Mouse (Mus musculus) C2C12 (cell line): ENCODE measurements around the gene Antxr1. TPM values are rescaled to one million over a fixed set of nuclear protein-coding genes. Genes with fewer than 3 reads are reported as not detected.

Source experiments
- H3K27me3 ChIP-seq: one replicate; pipeline ENCODE4 v1.6.1; 2011; ENCODE audit not compliant: control insufficient read depth, insufficient read depth, insufficient read length
- H3K36me3 ChIP-seq: one replicate; pipeline ENCODE4 v1.6.1; 2011; ENCODE audit not compliant: control insufficient read depth, insufficient read depth
- H3K4me3 ChIP-seq: one replicate; pipeline ENCODE4 v1.5.1; 2011; ENCODE audit warnings: mild to moderate bottlenecking, control low read depth; ENCODE audit not compliant: poor library complexity, insufficient read depth, severe bottlenecking
- H3K79me2 ChIP-seq: one replicate; pipeline ENCODE4 v1.6.1; 2011; ENCODE audit not compliant: control insufficient read depth, insufficient read depth
- H3K79me3 ChIP-seq: one replicate; pipeline ENCODE4 v1.6.1; 2011; ENCODE audit warnings: low read depth, control low read depth
- H3ac ChIP-seq: one replicate; pipeline ENCODE3; 2011; ENCODE audit warnings: low read depth; ENCODE audit not compliant: control insufficient read depth, insufficient read length
- CEBPB ChIP-seq: IDR thresholded peaks from one replicate; pipeline ENCODE4 v1.6.1; 2011; ENCODE audit warnings: low read depth, mild to moderate bottlenecking, control low read depth, moderate library complexity
- CTCF ChIP-seq: IDR thresholded peaks from one replicate; pipeline ENCODE4 v1.5.1; 2011; ENCODE audit not compliant: control insufficient read depth, insufficient read depth, insufficient read length
- FOSL1 ChIP-seq: IDR thresholded peaks from one replicate; pipeline ENCODE4 v1.8.0; 2011; ENCODE audit warnings: mild to moderate bottlenecking, low read length; ENCODE audit not compliant: poor library complexity, insufficient read depth, severe bottlenecking
- MAX ChIP-seq: IDR thresholded peaks from one replicate; pipeline ENCODE4 v1.6.1; 2011; ENCODE audit warnings: mild to moderate bottlenecking, control low read depth
- MYOD1 ChIP-seq: IDR thresholded peaks from one replicate; pipeline ENCODE4 v1.6.1; 2011; ENCODE audit warnings: low read depth; ENCODE audit not compliant: control insufficient read depth, insufficient read length
- MYOG ChIP-seq: IDR thresholded peaks from one replicate; pipeline ENCODE4 v1.6.1; 2011; ENCODE audit not compliant: control insufficient read depth, insufficient read length; ENCODE audit errors: extremely low read depth
- USF1 ChIP-seq: IDR thresholded peaks from one replicate; pipeline ENCODE4 v1.6.1; 2011; ENCODE audit warnings: low read depth, mild to moderate bottlenecking, control low read depth, moderate library complexity
- polyA plus RNA-seq: library from polyadenylated mRNA; unstranded; fragments of >200 nt; fragmentation: generic; extraction: Trizol; gene quantifications from one replicate; pipeline ENCODE4 v1.2.1, GENCODE M21; 2012; ENCODE audit warnings: missing spikeins

Gene Antxr1
- polyA plus RNA-seq, 1 experiment: 12.5 TPM

DNA sequence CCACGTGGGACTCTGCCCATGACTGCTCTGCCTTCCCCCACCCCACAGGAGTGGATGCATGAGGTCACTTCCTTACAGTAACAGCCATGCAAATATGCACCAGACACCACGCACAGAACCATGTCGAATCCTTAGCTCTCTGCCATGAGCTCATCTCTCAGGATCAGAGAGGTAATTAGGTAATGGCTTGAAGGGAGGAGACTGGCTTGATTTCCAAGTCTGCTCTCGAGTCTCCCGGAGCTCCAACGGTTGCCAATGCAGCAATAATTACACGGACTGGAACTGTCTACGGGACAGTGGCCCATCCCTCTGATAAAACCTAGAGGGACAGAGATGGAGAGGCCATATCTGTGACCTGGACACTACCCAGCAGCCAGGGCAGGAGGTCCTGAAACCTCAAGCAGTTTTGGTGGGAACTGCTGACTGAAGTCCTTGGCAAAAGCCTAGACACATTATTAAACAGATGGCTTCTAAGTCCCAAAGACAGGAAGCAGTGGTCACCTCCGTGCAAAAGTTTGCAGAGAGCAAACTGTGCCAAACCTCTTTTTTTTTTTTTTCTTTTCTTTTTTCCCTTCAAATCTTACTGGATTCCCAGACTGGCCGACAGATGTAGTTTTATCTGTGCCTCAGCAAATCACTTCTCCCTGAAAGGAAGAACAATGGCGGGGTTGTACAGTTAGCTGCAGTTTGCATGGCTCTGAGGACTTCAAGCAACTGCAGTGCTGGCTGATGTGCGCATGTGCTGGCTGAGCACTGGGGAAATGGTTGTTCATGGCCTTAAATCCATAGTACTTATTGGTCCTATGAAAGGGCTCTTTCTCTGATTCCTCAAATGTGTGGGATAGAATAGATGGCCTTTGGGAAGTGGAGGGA is 174.0 kb downstream of the Antxr1 start:
- Histone ChIP-seq H3K79me3 (no peaks in the 10 kb centered on the region), H3ac (no peak overlapping the region), H3K4me3 (no peak overlapping the region), H3K36me3 (no peaks in the 10 kb centered on the region), H3K27me3 (no peaks in the 10 kb centered on the region), H3K79me2 (no peaks in the 10 kb centered on the region)
- TF ChIP-seq CEBPB: no peak
- TF ChIP-seq USF1: no peak
- no peak for TF ChIP-seq MAX
- TF ChIP-seq MYOG: no peak
- no peak for TF ChIP-seq MYOD1
- TF ChIP-seq CTCF: no peak
- TF ChIP-seq FOSL1: no peak

DNA sequence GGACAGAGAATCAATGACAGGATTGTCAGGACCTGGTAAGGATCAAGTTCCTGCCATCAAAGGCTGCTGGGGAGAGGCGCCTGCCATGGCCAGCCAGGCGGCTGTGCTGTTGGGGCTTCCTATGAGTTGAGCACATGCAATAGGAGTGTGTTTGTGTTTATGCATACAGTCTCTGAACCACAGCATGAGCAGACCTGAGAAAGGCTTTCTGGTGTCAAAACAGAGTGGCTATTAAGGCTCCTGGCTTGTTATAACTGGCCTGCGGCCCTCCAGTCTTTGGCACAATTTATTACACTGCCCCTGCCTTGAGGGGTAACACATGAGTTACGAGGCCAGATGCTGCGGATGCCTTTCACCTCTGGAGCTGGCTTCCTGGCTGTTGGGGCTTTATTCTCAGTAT is 175.4 kb downstream of the Antxr1 start:
- no peaks in the 10 kb centered on the region for H3K79me2 ChIP-seq
- no peak overlapping the region for H3ac ChIP-seq
- no peaks in the 10 kb centered on the region for H3K27me3 ChIP-seq
- no peaks in the 10 kb centered on the region for H3K36me3 ChIP-seq
- no peak overlapping the region for H3K4me3 ChIP-seq
- TF ChIP-seq FOSL1 (no peak), USF1 (no peak), CEBPB (no peak), MAX (no peak), CTCF (no peak), MYOD1 (no peak), MYOG (no peak)
- no peaks in the 10 kb centered on the region for H3K79me3 ChIP-seq

DNA sequence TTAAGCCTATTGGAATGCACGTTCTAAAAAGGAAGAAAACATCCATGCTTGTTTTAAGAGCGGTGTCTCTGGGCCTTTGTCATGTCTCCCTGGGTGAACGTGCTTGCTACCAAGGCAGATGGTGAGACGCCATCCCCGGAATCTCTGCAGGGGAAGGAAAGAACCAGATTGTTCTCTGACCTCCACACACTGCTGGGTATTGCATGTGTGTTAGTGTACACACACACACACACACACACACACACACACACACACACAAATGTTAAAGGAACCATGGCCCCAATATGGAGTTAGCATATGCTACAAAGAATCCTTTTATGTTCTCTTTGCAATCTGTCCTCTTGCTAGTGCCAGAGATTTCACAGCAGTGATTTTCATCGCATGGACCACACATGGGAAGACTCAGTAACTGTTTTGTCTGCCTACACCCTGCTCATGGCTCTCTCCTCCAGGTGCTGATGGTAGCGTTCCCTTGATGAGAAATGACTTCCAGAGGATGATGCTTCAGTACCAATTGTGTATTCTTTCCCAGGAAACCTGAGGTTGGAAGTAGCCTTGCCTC is 177.5 kb downstream of the Antxr1 start:
- H3K79me3 ChIP-seq: no peaks in the 10 kb centered on the region
- H3K36me3 ChIP-seq: no peaks in the 10 kb centered on the region
- TF ChIP-seq FOSL1: no peak
- no peak for TF ChIP-seq CEBPB
- TF ChIP-seq CTCF: no peak
- no peak for TF ChIP-seq MYOG
- no peak for TF ChIP-seq MYOD1
- TF ChIP-seq MAX: no peak
- no peak for TF ChIP-seq USF1
- H3K79me2 ChIP-seq: no peaks in the 10 kb centered on the region
- H3ac ChIP-seq: no peak overlapping the region
- no peak overlapping the region for H3K4me3 ChIP-seq
- no peaks in the 10 kb centered on the region for H3K27me3 ChIP-seq

GRCm38 (mm10) chr6:87153836-87154235 is 181.8 kb downstream of the Antxr1 start:
- TF ChIP-seq FOSL1 (no peak), MYOD1 (no peak), MYOG (no peak), CTCF (no peak), USF1 (no peak)
- Histone ChIP-seq H3K79me2 (no peaks in the 10 kb centered on the region), H3K36me3 (no peaks in the 10 kb centered on the region), H3K79me3 (no peaks in the 10 kb centered on the region), H3ac (no peak overlapping the region), H3K4me3 (no peak overlapping the region), H3K27me3 (no peaks in the 10 kb centered on the region)

DNA sequence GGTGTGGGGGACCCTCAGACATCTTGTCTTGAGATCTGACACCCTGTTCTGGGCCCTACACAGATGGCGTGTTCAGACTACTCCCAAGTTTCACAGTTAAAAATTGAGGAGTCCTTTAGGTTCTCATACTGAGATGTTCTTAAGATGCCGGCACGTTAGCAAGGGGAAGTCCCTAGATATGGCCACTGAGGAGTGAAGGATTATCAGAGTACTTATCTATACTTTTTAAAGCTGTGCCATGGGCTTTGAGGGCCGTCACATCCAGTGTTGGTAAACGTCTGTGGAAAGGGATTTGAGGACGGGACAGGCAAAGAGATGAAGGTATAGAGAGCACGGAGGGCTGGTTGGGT is 182.4 kb downstream of the Antxr1 start:
- no peaks in the 10 kb centered on the region for H3K36me3 ChIP-seq
- TF ChIP-seq FOSL1 (no peak), MYOG (no peak), MAX (no peak)
- no peaks in the 10 kb centered on the region for H3K27me3 ChIP-seq
- H3K79me3 ChIP-seq: no peaks in the 10 kb centered on the region
- no peaks in the 10 kb centered on the region for H3K79me2 ChIP-seq
- H3K4me3 ChIP-seq: no peak overlapping the region
- H3ac ChIP-seq: no peak overlapping the region
